Mouse (Mus musculus) embryonic fibroblast, embryonic 13.5 days (primary cell): Measurements from ENCODE around the gene Kif1b. TPM values are rescaled to one million over a fixed set of nuclear protein-coding genes. Genes with fewer than 3 reads are reported as not detected.
"Not testable (repeated sequence)": the region's sequence is repeated elsewhere in the genome, so short reads cannot be mapped to it uniquely, and the experiment has no call there.

Experiments
- H3K27ac ChIP-seq: 2 replicates; pipeline ENCODE4 v1.5.1; 2012; ENCODE audit warnings: low read length, control low read depth, inconsistent platforms; ENCODE audit not compliant: insufficient read depth
- H3K4me1 ChIP-seq: 2 replicates; pipeline ENCODE4 v1.6.1; 2011; ENCODE audit warnings: low read length; ENCODE audit not compliant: control insufficient read depth, insufficient read depth
- H3K4me3 ChIP-seq: 2 replicates; pipeline ENCODE4 v1.5.1; 2011; ENCODE audit warnings: mild to moderate bottlenecking, control low read depth, low read length; ENCODE audit not compliant: insufficient read depth
- CTCF ChIP-seq: IDR thresholded peaks from 2 replicates; pipeline ENCODE4 v1.5.1; 2011; ENCODE audit warnings: mild to moderate bottlenecking, control low read depth, low read length, moderate library complexity, borderline replicate concordance; ENCODE audit not compliant: insufficient read depth
- POLR2A ChIP-seq: IDR thresholded peaks from 2 replicates; pipeline ENCODE4 v1.6.1; 2011; ENCODE audit warnings: low read depth, mild to moderate bottlenecking, control low read depth, low read length, moderate library complexity
- polyA plus RNA-seq: library from polyadenylated mRNA; stranded (reverse); fragments of >200 nt; gene quantifications from 2 replicates; pipeline ENCODE4 v1.2.4, GENCODE M21; 2011; ENCODE audit warnings: low read depth; ENCODE audit not compliant: missing spikeins, insufficient read length

The Kif1b gene
- polyA plus RNA-seq, 1 experiment, result 79.8 TPM

DNA sequence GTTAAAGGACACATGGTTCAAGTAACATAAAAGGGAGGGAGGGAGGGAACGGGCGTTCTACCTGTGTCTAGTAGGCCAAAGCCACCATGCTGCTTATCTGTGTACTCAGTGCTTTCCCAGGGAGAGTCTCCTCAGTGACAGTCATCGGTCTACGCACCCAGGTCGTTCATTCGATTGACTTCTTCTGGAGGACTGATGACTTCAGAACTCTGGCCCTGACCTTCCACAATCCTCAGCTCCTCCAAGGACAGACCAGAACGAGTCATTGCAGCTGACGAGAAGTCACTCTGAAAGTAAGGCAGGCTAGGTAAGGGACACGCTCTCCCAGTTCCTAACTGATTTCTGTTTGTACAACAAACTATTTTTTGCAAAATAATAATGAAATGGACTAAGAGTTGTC is 94.0 kb downstream of the Kif1b start:
- Histone ChIP-seq H3K4me3 (no peak overlapping the region), H3K4me1 (peaks cover 11% of the 10 kb centered on the region), H3K27ac (no peak overlapping the region)
- TF ChIP-seq POLR2A (no peak), CTCF (no peak)

DNA sequence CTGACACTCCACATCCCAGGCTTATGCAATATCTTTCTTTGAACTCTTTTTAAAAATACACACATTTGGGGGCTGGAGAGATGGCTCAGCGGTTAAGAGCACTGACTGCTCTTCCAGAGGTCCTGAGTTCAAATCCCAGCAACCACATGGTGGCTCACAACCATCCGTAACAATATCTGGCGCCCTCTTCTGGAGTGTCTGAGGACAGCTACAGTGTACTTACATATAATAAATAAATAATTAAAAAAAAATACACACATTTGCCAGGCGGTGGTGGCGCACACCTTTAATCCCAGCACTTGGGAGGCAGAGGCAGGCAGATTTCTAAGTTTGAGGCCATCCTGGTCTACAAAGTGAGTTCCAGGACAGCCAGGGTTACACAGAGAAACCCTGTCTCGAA is 96.1 kb downstream of the Kif1b start:
- not testable (repeated sequence) for H3K27ac ChIP-seq, H3K4me1 ChIP-seq, H3K4me3 ChIP-seq

DNA sequence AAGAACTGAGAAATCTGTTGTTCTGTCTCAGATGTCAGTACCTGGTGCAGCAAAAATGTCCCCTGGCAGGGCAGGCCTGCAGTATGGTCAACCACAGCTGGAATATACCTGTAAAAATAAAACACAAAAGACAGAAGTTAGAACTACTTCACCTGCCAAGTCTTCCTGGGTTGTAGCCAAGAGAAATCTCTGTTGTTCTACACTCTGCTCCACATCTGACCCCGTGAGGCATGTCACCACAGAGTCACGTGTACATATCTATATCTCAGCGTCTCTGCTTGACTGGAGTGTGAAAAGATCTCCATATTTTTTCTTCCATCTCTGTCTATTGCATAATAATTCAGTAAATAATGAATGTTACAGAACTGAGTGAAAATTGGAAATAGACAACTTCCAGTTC is 105.0 kb downstream of the Kif1b start:
- no peak for TF ChIP-seq CTCF
- TF ChIP-seq POLR2A, result no peak
- H3K4me3 ChIP-seq, result no peak overlapping the region
- H3K4me1 ChIP-seq, result no peaks in the 10 kb centered on the region
- H3K27ac ChIP-seq, result no peak overlapping the region

DNA sequence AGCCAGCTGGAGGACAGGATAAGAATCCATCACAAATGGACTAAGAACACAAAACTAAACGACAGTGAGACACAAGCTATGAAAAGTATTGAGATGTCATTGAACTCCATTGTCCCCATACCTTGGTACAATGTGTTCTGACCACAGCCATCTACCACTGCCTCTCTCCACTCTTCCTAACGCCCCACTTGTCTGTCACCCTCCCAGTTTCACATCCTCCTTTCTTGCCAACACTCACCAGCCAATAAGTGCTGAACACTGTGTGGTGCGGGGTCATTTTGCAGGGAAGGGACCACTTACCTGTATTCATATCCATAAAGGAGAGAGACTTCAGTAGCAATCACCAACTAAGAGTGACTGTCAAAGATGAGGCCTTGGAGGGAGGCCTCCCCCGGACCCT is 106.4 kb downstream of the Kif1b start:
- Histone ChIP-seq H3K4me3 (no peak overlapping the region), H3K27ac (no peak overlapping the region), H3K4me1 (no peaks in the 10 kb centered on the region)
- no peak for TF ChIP-seq POLR2A
- no peak for TF ChIP-seq CTCF

DNA sequence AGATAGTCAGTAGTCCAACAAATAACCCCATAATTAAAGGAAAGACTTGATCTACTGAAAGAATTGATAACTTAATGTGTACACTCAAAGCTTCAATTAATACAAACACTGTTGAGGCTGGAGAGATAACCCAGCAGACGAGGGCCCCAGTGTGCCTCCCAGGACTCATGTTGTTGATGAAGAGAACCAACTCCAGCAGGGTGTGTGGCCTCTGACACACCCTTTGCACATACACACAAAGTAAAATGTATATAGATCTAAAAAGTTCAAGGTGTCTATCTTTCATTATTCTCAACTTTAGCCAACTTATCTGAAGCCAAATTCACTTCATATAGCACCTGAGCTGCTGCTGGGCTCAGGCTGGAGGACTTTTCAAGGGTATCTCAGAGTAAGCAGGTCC is 110.3 kb downstream of the Kif1b start:
- no peak for TF ChIP-seq CTCF
- TF ChIP-seq POLR2A, result no peak
- no peak overlapping the region for H3K4me3 ChIP-seq
- H3K4me1 ChIP-seq, result no peaks in the 10 kb centered on the region
- no peak overlapping the region for H3K27ac ChIP-seq

DNA sequence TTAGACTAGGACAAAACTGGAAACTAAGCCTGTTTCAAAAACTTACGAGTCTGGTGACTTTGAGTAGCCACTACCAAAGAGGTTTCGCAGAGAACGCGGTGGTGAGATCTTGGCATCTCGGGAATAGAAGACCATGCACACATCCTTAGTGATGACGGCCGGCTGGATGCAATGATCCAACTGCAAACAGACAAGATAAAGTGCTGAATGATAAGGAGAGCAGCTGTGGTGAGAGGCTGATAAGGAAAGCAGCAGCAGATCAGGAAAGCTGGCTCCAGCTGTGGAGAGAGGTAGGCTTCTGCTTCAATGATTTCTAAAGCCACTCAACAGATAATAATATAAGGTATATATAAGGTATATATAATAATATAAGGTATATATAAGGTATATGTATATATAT is 116.4 kb downstream of the Kif1b start:
- Histone ChIP-seq H3K27ac (no peak overlapping the region), H3K4me1 (no peaks in the 10 kb centered on the region), H3K4me3 (no peak overlapping the region)
- no peak for TF ChIP-seq CTCF
- no peak for TF ChIP-seq POLR2A

DNA sequence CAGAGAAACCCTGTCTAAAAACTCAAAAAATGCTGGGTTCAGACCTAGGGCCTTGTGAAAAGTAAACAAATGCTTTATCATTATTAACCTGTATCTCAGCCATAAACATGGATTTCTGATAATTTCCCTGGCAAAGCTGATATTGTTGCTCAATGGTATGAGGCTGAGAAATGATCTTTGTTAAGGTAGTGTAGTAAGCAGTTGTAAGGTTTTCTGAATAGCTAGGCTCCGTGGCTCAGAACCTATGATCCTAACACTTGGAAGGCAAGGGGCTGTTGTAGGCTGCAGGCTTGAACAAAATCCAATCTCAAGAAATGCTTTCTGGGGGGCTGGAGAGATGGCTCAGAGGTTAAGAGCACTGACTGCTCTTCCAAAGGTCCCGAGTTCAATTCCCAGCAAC is 118.9 kb downstream of the Kif1b start:
- TF ChIP-seq POLR2A, result no peak
- no peak for TF ChIP-seq CTCF
- no peak overlapping the region for H3K4me3 ChIP-seq
- no peak overlapping the region for H3K27ac ChIP-seq
- H3K4me1 ChIP-seq, result no peaks in the 10 kb centered on the region

DNA sequence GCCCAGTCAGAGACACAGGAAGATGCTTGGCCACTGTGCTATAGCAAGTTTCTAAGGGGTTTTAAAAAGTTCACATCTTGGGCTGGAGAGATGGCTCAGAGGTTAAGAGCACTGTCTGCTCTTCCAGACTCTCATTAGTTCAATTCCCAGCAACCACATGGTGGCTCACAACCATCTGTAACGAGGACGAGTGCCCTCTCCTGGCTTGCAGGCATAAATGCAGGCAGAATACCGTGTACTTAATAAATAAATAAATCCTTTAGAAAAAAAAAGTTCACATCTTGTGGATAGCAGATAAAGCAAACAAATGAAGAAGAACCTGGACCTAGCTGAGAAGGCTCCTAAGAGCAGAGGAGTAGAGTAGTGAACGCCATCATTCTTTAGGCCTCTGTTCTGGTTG is 124.7 kb downstream of the Kif1b start:
- TF ChIP-seq CTCF, result peak; percentile 54; the same call in 1 of the 2 replicates
- TF ChIP-seq POLR2A, result no peak
- Histone ChIP-seq H3K27ac (no peak overlapping the region), H3K4me3 (no peak overlapping the region), H3K4me1 (no peaks in the 10 kb centered on the region)

DNA sequence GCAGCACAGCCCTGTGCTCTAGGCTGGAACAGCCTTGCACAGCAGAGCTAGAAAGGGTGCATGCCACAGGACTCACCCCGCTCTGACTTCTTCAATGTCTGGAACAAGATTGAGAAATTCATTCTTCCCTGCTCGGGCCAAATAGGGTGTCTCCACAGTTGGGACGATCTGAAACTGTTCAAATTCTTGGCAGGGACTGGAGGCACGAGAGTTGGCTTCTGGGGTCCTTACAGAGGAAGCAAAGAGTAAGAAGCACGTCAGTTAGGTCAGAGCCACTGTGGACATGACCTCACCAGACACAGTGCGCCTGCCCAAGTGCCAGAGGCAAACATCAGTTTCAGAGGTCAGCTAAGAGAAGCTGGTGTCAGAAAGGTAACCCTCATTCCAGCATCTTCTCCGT is 125.3 kb downstream of the Kif1b start:
- no peak overlapping the region for H3K4me3 ChIP-seq
- TF ChIP-seq CTCF, result no peak
- no peak for TF ChIP-seq POLR2A
- H3K4me1 ChIP-seq, result no peaks in the 10 kb centered on the region
- H3K27ac ChIP-seq, result no peak overlapping the region

DNA sequence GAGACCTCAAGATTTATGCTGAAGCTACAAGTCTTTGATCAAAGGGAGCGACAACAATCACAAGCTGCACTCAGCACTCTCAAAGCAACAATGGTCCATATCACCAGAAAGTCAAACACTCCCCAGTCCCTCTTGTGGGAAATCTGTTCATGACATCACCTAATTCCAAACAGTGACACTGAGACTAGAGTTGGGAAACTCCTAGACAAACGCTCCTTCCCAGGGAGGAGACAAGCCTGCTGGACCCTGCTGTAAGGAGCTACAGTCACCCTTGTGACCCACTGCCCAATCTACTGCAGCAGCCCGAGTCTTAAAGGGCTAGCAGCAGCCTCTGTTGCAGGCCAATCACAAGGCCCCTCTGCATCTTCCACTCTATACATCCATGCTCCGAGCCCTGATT is 127.9 kb downstream of the Kif1b start:
- no peaks in the 10 kb centered on the region for H3K4me1 ChIP-seq
- H3K4me3 ChIP-seq, result no peak overlapping the region
- TF ChIP-seq CTCF, result no peak
- no peak for TF ChIP-seq POLR2A
- H3K27ac ChIP-seq, result no peak overlapping the region

DNA sequence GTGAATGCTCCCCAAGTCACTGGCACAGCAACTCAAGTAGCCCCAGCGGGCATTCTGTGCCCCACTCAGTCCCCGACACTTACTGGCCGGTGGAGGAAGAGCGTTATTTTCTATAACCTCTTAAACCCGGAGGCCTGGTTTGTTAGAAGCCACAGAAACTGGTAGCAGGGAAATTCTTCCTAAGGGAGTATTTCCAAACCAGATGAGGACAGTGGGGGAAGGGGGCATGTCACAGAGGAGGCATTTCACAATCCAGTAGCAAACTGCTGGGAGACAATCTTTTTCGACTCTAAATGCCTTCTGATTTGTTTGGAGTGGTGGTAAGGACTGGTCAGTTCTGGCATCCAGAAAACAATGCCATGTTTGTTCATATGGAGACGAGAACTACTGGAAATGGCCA is 128.3 kb downstream of the Kif1b start:
- H3K4me3 ChIP-seq, result no peak overlapping the region
- TF ChIP-seq POLR2A (no peak), CTCF (no peak)
- no peaks in the 10 kb centered on the region for H3K4me1 ChIP-seq
- no peak overlapping the region for H3K27ac ChIP-seq
